In the genomic region with DNA sequence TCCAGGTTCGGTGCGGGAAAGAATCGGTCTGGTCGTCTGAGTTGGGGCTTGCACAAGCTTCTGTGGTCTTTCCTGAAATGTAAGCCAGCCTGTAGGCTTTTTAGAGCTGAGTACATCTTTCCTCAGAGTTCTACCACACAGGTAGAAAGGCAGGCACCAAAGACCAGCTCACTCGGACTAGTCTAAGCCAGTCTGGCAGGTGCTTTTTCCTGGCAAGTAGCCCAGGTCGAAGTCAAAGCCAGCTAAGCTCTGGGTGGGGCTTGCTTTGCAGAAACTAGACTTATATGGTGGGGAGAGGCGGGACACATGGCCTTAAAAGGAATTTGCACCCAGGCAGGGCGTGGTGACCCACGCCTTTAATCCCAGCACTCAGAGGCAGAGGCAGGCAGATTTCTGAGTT, we compare ENCODE assay signal across 8 mouse cellular contexts. TPM values are rescaled to one million over a fixed set of nuclear protein-coding genes. Genes with fewer than 3 reads are reported as not detected.
DNase-seq lines count a peak whose midpoint lies in the region; ATAC-seq and TF ChIP-seq lines count a peak whose summit lies in the region.
"Not testable (repeated sequence)": the region's sequence is repeated elsewhere in the genome, so short reads cannot be mapped to it uniquely, and the experiment has no call there.

No protein-coding gene starts in this region.

- DNase-seq in A20 (ENCODE audit: low read depth, low spot score) (peak; percentile 79), liver (peak; percentile 41)
- DNase-seq in c-Kit-positive CD71-positive TER-119-positive erythroid progenitor cells, embryonic 14.5 days (ENCODE audit: low spot score): peak; percentile 15
- peak; percentile 71 for DNase-seq in kidney, adult 2 months
- DNase-seq in lung, postnatal 36 days: peak; percentile 35
- DNase-seq in retina, postnatal 1 day: peak; percentile 26

- H3K27me3 ChIP-seq in forebrain, embryonic 12.5 days: peaks cover 10% of the 10 kb centered on the region
- H3K27me3 ChIP-seq in kidney, adult 2 months (replicated peaks; ENCODE audit: control insufficient read depth, insufficient read depth, low read length): not testable (repeated sequence)

- H3K4me1 ChIP-seq in forebrain, embryonic 12.5 days; kidney, adult 2 months (ENCODE audit: control insufficient read depth, insufficient read depth, low read length): not testable (repeated sequence)

- TF ChIP-seq POLR2A in kidney, adult 2 months (IDR thresholded peaks at IDR 0.05; ENCODE audit: low read depth, low read length): not testable (repeated sequence)

- H3K9me3 ChIP-seq in forebrain, embryonic 12.5 days: not testable (repeated sequence)

- 49% methylated on average over 4 of the region's 9 CpGs for WGBS in forebrain, embryonic 12.5 days
- WGBS in kidney, adult 2 months: 17% methylated on average over 4 of the region's 9 CpGs

- H3K4me3 ChIP-seq in forebrain, embryonic 12.5 days (replicated peaks); kidney, adult 2 months (ENCODE audit: insufficient read depth, low read depth, low read length): not testable (repeated sequence)

- H3K27ac ChIP-seq in forebrain, embryonic 12.5 days; kidney, adult 2 months (ENCODE audit: insufficient read depth, low read depth, low read length): not testable (repeated sequence)

- H3K4me2 ChIP-seq in forebrain, embryonic 12.5 days: not testable (repeated sequence)

- TF ChIP-seq CTCF in kidney, adult 2 months (conservative IDR thresholded peaks at IDR 0.05; ENCODE audit: insufficient read depth, insufficient read length, low read depth, low read length): not testable (repeated sequence)

- ATAC-seq in forebrain, embryonic 12.5 days (ENCODE audit: low FRiP score): peak; percentile 40; the same call in 1 of the 2 replicates
- peak; percentile 47 to 57 for ATAC-seq in hematopoietic stem cell, adult 5-6 weeks (replicated peaks in 1 of 2; ENCODE audit: insufficient read depth in 1 of 2, low FRiP score in 2 of 2, low TSS enrichment in 1 of 2, low read depth in 1 of 2, poor library complexity in 2 of 2, severe bottlenecking in 2 of 2)

- not testable (repeated sequence) for H3K36me3 ChIP-seq in forebrain, embryonic 12.5 days (replicated peaks); kidney, adult 2 months (ENCODE audit: control insufficient read depth, insufficient read depth, low read length)

- H3K9ac ChIP-seq in forebrain, embryonic 12.5 days: not testable (repeated sequence)

RNA-seq across cellular contexts. Expression of a gene that starts 27.9 kb away (rescaled TPM):
- 5.9 and 6.0 TPM in 2 replicates for polyA plus RNA-seq in forebrain, embryonic 12.5 days (2016; fragmentation: Nextera tagmentation; extraction: Ambion mirVana)
- total RNA-seq in hematopoietic stem cell, adult 5-6 weeks (2017): not detected in 2 replicates
- polyA plus RNA-seq in kidney, adult 2 months (2012; rRNA removed): 6.0 and 6.8 TPM in 2 replicates

Comparison
In these comparisons a context has a peak if more than half of its experiments do, and no peak if none do; other contexts are left out.
1. DNase-seq: peak in every context shown above with its lines; median percentile 79 in A20; 71 in kidney, adult 2 months; 41 in liver; 35 in lung, postnatal 36 days; 26 in retina, postnatal 1 day; 15 in c-Kit-positive CD71-positive TER-119-positive erythroid progenitor cells, embryonic 14.5 days.